Mouse (Mus musculus) B cell, adult 62 days (primary cell): Measurements from ENCODE around the gene Gm36245. TPM values are rescaled to one million over a fixed set of nuclear protein-coding genes. Genes with fewer than 3 reads are reported as not detected.

Source experiments
- total RNA-seq: library from RNA; stranded (reverse); gene quantifications from 4 replicates; pipeline ENCODE4 v1.2.4, GENCODE M21; 2023

The Gm36245 gene
- not detected in 4 replicates for total RNA-seq

GRCm38 (mm10) chr15:77598958-77599357 is at the start of gene Gm36245:
TSS of gene Gm36245 (plus strand) at chr15:77599258.

GRCm38 (mm10) chr15:77561792-77562191 is 37.3 kb upstream of the Gm36245 start, which contains the start of gene 1700025B11Rik:
TSS of gene 1700025B11Rik (minus strand) at chr15:77561892.

GRCm38 (mm10) chr15:77595961-77596360 is 3.1 kb upstream of the Gm36245 start, which contains the start of gene Apol10b:
TSS of gene Apol10b (minus strand) at chr15:77596125.

GRCm38 (mm10) chr15:77643176-77643575 is 44.1 kb downstream of the Gm36245 start, which contains the start of gene Apol11b:
TSS of gene Apol11b (minus strand) at chr15:77643286.

Other genes with a start within 250 kb of the Gm36245 start
- not detected in 4 replicates for gene Apol7a, start 200.1 kb upstream of the Gm36245 start, total RNA-seq
- gene Apol9a, start 188.1 kb upstream of the Gm36245 start, total RNA-seq, result not detected in 4 replicates
- not detected in 4 replicates for gene Apol7b, start 151.8 kb upstream of the Gm36245 start, total RNA-seq
- not detected in 4 replicates for gene Apol10a, start 122.2 kb upstream of the Gm36245 start, total RNA-seq
- not detected in 4 replicates for gene Apol11a, start 91.0 kb upstream of the Gm36245 start, total RNA-seq
- gene Apol7c, start 65.9 kb upstream of the Gm36245 start, total RNA-seq, result 0.27 to 1.9 TPM (median 0.90 TPM) in 4 replicates
- not detected in 4 replicates for gene 1700025B11Rik, start 37.4 kb upstream of the Gm36245 start, total RNA-seq
- gene Apol10b, start 3.1 kb upstream of the Gm36245 start, total RNA-seq, result not detected in 4 replicates
- not detected in 4 replicates for gene Apol11b, start 44.0 kb downstream of the Gm36245 start, total RNA-seq
- gene Apol7e, start 99.6 kb downstream of the Gm36245 start, total RNA-seq, result 0.26 TPM in 1 of 4 replicates, not detected in the others
- not detected in 4 replicates for gene Apol9b, start 129.8 kb downstream of the Gm36245 start, total RNA-seq
- gene Apol8, start 157.7 kb downstream of the Gm36245 start, total RNA-seq, result 8.1 to 12.6 TPM (median 10.2 TPM) in 4 replicates
- 754 to 822 TPM (median 807 TPM) in 4 replicates for gene Myh9, start 242.9 kb downstream of the Gm36245 start, total RNA-seq